Comparison of ENCODE assay signal across 18 mouse cellular contexts in the genomic region with DNA sequence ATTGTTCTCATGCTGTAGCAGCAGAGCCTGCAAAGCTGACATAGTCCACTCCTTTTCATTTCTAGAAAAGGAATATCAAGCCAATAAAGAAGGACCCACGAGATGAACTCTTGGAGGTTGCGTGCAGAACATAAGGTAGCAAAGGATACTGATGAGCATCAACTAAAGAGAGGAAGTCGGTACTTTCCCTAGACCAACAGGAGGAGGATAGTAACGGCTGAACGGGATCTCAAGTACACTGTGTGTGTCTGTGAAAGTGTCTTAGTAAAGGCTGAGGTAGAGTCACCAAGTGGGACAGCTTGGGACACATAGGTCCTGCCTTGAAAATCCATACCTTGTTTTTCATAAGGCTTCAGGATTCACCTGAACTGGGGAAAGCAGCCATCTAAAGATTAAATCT.
"Had no signal": no experiment of that assay in that cellular context is flagged by ENCODE, and none has a peak within 500 bp of the region (broad histone marks: within the 10 kb centered on the region; RNA-seq: fewer than 3 reads in every experiment).

No protein-coding gene starts in this region.

- ATAC-seq: midbrain, embryonic 16.5 days had no signal

- DNase-seq: lung, adult 18-20 months; lung, embryonic 14.5 days; lung, postnatal 10 days; lung, postnatal 4 days; midbrain, embryonic 14.5 days; retina, postnatal 1 day; right cerebral cortex, adult 18-20 months; right cerebral cortex, postnatal 14 days; thymus, postnatal 14 days; thymus, postnatal 36 days had no signal

- H3K4me3 ChIP-seq: midbrain, embryonic 10.5 days; midbrain, embryonic 12.5 days; myocyte; neural tube, embryonic 13.5 days; neural tube, embryonic 15.5 days; stomach, embryonic 15.5 days had no signal

- H3K27ac ChIP-seq: midbrain, embryonic 10.5 days; midbrain, embryonic 12.5 days; neural tube, embryonic 13.5 days; neural tube, embryonic 15.5 days; stomach, embryonic 15.5 days; stomach, postnatal 0 days had no signal
